In the genomic region with DNA sequence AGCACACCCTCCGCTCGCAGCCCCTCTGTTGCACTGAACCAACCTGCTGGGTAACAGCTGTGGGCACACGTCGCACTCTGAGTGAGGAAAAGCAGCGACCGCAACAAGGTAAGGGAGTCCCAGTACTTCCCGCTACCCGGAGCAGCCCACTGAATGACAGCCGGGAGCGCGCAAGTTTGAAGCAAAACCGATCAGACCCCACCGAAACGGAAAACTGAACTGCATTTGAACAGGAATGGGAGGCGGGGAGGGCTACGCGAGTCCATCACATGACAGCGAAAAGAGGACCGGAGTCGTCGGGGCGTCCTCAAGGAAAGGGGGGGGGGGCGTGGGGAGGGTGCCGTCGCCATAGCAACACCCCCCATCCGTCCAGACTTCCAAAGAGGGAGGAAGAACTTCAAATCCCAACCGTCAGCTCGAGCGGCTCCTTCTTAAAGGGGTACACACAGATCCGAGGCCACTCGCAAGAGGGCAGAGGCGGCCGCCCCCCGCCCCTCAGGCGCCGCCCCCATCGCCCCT, we compare ENCODE assay signal across 1 mouse cellular context.
TF ChIP-seq lines count a peak whose summit lies in the region.

No protein-coding gene starts in this region.

TF ChIP-seq in MEL, 35 proteins besides CTCF, POLR2A, EP300 and RAD21 (continued from another document):
- TF ChIP-seq TCF12 (IDR thresholded peaks at IDR 0.05; ENCODE audit: low read depth, low read length) = 0 out of 2 replicates have a peak, but pooled peaks have one; percentile 25
- TF ChIP-seq MXI1 (IDR thresholded peaks at IDR 0.05; ENCODE audit: low read depth, low read length) = no peak; the same call in 1 of the 2 replicates
- no peak for TF ChIP-seq E2F4 (IDR thresholded peaks at IDR 0.05; ENCODE audit: borderline replicate concordance, low read depth, low read length)
- TF ChIP-seq ZKSCAN1 (IDR thresholded peaks at IDR 0.05; ENCODE audit: low read depth, low read length) = no peak
- no peak for TF ChIP-seq TBP (IDR thresholded peaks at IDR 0.05; ENCODE audit: low read depth, low read length)
- TF ChIP-seq MAZ (IDR thresholded peaks at IDR 0.05; ENCODE audit: low read depth, low read length) = peak; percentile 71; the same call in 1 of the 2 replicates
